Mouse (Mus musculus) midbrain, embryonic 13.5 days (tissue): Measurements from ENCODE around the gene Adi1. TPM values are rescaled to one million over a fixed set of nuclear protein-coding genes. Genes with fewer than 3 reads are reported as not detected.

ENCODE experiments used
- ATAC-seq: fragments of 200-750 bp; cut with Nextera tagmentation; 2 replicates; pipeline ENCODE4 v1.8.0; 2017; ENCODE audit warnings: mild to moderate bottlenecking, moderate TSS enrichment, moderate library complexity
- H3K27ac ChIP-seq: fragments of 300-500 bp; sonication (generic); 2 replicates; pipeline ENCODE4 v1.5.1; 2015; ENCODE audit warnings: inconsistent platforms, mild to moderate bottlenecking, moderate library complexity
- H3K27me3 ChIP-seq: fragments of 300-500 bp; sonication (generic); 2 replicates; pipeline ENCODE4 v1.6.1; 2015; ENCODE audit warnings: mild to moderate bottlenecking, inconsistent platforms
- H3K36me3 ChIP-seq: fragments of 300-500 bp; sonication (generic); 2 replicates; pipeline ENCODE4 v1.6.1; 2015; ENCODE audit warnings: mild to moderate bottlenecking, inconsistent platforms
- H3K4me1 ChIP-seq: fragments of 300-500 bp; sonication (generic); replicated peaks from 2 replicates; pipeline ENCODE4 v1.6.1; 2015; ENCODE audit warnings: inconsistent platforms
- H3K4me2 ChIP-seq: fragments of 300-500 bp; sonication (generic); replicated peaks from 2 replicates; pipeline ENCODE4 v1.6.1; 2015; ENCODE audit warnings: moderate library complexity, mild to moderate bottlenecking, inconsistent platforms
- H3K4me3 ChIP-seq: fragments of 300-500 bp; sonication (generic); replicated peaks from 2 replicates; pipeline ENCODE4 v1.5.1; 2015; ENCODE audit warnings: mild to moderate bottlenecking, inconsistent platforms
- H3K9ac ChIP-seq: fragments of 300-500 bp; sonication (generic); replicated peaks from 2 replicates; pipeline ENCODE4 v1.6.1; 2015; ENCODE audit warnings: mild to moderate bottlenecking, inconsistent platforms
- H3K9me3 ChIP-seq: fragments of 300-500 bp; sonication (generic); 2 replicates; pipeline ENCODE4 v1.6.1; 2016; ENCODE audit warnings: mild to moderate bottlenecking, inconsistent platforms
- WGBS: fragments of 180-500 bp; shearing (Covaris S2); methylation state at CpG from one replicate; pipeline ENCODE4 v1.1.7; 2015; 5-methylcytosine and 5-hydroxymethylcytosine counted together
- polyA plus RNA-seq: library from polyadenylated mRNA; unstranded; fragments of >200 nt; fragmentation: Nextera tagmentation; extraction: Ambion mirVana; gene quantifications from 2 replicates; pipeline ENCODE4 v1.2.1, GENCODE M21; 2015

Adi1 gene
- polyA plus RNA-seq, 1 experiment from 2014 or later: 29.1 TPM

DNA sequence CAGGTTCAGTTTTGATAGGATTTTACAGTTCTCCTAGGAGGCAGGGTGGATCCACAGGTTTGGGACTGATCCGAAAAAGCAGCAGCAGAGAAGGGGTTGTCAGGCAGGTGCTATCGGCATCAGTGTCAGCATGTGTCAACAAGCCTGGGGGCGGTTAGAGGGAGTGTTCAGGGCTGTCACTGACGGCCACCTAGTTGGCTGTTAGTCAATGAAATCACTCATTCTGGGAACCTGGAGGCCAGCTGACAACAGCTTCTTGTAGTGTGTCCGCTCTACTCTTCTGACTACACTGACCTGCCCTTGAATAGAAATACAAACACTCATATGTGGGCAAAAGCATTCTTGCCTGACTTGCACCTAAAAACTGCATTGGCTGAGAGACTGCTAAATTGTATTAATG lies 24.1 kb downstream of the Adi1 start:
- Histone ChIP-seq H3K4me1 (peaks cover 23% of the 10 kb centered on the region), H3K36me3 (peaks cover 30% of the 10 kb centered on the region), H3K27ac (0 out of 2 replicates have a peak overlapping the region, but pooled peaks have one; percentile 64), H3K4me3 (no peak overlapping the region), H3K9me3 (no peaks in the 10 kb centered on the region), H3K27me3 (no peaks in the 10 kb centered on the region), H3K4me2 (no peak overlapping the region), H3K9ac (no peak overlapping the region; the same call in 1 of the 2 replicates)
- 80% methylated on average over 5 of the region's 5 CpGs for WGBS
- ATAC-seq: no peak

DNA sequence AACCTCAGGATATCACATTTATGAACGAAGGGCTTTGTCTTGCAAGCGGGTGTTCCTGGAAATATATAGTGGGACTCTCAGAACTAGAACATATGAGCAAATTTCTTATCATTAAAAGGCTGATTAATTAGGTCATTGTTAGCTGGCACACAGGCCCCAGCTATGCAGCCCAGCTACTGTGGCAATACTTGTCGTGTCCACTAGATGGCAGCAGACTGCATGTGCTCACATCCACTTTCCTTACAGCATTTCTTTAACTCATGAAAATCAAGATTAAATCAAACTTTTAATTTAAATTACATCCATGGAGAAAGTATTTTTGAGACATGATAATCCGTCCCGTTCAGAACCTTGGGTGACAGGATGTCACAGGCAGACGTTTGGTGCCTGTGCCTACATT lies 24.6 kb downstream of the Adi1 start:
- Histone ChIP-seq H3K4me3 (no peak overlapping the region), H3K4me1 (peaks cover 28% of the 10 kb centered on the region), H3K4me2 (no peak overlapping the region), H3K9me3 (no peaks in the 10 kb centered on the region), H3K9ac (peak overlapping the region; percentile 59), H3K36me3 (peaks cover 25% of the 10 kb centered on the region), H3K27ac (peak overlapping the region; percentile 85), H3K27me3 (no peaks in the 10 kb centered on the region)
- WGBS: 7% methylated on average over 6 of the region's 6 CpGs
- peak; percentile 44; the same call in 1 of the 2 replicates for ATAC-seq

DNA sequence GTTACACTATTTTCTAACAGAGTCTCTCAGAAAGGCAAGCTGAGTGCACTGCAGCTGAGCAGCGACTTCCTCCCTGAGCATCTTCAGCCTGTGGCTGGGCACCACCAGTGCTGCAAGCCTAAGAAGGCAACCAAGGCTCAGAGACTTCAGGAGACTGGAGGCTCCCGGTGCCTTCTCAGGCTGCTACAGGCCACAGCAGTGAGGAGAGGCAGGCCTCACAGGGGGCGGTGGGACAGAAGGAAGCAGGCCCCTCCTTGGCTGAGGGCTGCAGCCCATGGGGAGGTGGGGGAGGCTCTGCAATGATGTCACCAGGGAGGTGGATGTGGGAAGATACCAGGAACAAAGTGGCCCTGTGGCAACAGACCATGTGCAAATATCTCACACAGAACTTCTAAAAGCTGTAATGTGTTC lies 25.1 kb downstream of the Adi1 start:
- Histone ChIP-seq H3K4me3 (no peak overlapping the region), H3K9me3 (no peaks in the 10 kb centered on the region), H3K27me3 (no peaks in the 10 kb centered on the region), H3K4me2 (no peak overlapping the region), H3K27ac (peak overlapping the region; percentile 85), H3K4me1 (peaks cover 33% of the 10 kb centered on the region), H3K36me3 (peaks cover 21% of the 10 kb centered on the region), H3K9ac (peak overlapping the region; percentile 59)
- 30% methylated on average over 3 of the region's 3 CpGs for WGBS
- ATAC-seq: peak; percentile 57

DNA sequence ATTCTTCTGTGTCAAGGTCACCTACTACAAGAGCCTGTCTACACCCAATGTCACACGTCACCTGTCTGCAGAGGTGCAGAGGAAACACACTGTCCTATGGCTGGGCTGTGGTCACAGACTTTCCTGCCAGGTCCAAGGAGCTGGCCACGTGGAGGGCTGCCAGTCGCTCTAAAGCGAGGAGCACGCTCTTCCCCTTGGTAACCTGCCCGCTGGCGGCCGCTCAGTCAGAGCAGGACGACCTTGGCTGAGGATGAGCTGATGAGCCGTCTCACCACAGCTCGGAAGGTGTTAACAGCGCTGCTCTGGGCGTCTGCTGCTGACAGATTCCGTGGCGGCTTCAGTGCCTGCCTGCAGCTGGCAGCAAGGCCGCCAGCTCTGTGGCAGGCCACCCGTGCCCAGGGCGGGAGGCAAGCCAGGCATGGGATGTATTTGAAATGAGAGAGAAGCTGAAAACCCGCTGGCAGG lies 25.6 kb downstream of the Adi1 start:
- Histone ChIP-seq H3K4me2 (no peak overlapping the region), H3K4me3 (no peak overlapping the region), H3K9me3 (no peaks in the 10 kb centered on the region), H3K36me3 (peaks cover 16% of the 10 kb centered on the region), H3K27me3 (no peaks in the 10 kb centered on the region), H3K4me1 (peaks cover 34% of the 10 kb centered on the region), H3K27ac (peak overlapping the region; percentile 85), H3K9ac (peak overlapping the region; percentile 21; the same call in 1 of the 2 replicates)
- WGBS: 75% methylated on average over 19 of the region's 19 CpGs
- peak; percentile 39 for ATAC-seq

DNA sequence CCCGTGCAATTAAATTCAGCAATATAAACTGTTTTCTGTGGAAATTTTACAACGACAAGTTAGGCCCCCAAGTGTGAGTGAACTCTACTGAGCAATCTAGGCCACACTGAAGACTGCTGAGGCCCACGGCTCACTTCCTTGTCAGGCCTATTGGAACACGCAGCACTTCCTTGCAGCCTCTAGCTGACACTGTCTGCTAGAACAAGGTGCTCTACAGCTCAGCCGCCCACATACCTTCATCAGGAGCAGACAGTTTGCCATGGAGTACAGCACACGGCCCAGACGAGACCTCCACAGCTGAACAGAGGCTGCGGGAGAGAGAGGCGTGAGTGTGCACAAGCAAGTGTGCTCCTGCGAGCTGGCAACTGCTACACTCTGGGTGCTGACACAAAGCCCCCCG lies 26.3 kb downstream of the Adi1 start:
- Histone ChIP-seq H3K4me2 (no peak overlapping the region), H3K4me3 (no peak overlapping the region), H3K36me3 (peaks cover 11% of the 10 kb centered on the region), H3K27ac (peak overlapping the region; percentile 45; the same call in 1 of the 2 replicates), H3K4me1 (peaks cover 34% of the 10 kb centered on the region), H3K9me3 (no peaks in the 10 kb centered on the region), H3K27me3 (no peaks in the 10 kb centered on the region), H3K9ac (no peak overlapping the region)
- no peak for ATAC-seq
- WGBS: 90% methylated on average over 11 of the region's 11 CpGs

DNA sequence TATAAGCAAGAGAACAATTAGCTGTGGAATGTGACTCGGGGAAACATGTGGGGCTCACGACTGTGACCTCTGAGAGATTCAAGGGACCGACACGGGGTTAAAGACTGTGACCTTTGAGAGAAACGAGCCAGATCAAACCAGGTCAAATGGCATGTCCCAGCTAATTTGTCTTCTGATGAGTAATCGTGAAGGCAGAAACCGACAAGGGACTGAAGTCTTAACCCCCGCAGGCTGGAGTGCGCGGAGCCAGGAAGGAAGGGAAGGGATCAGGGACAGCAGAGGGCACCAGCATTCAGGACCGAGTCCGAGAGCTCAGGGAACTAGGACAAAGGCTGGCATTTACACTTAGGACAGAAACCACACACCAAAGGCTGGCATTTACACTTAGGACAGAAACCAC lies 29.4 kb downstream of the Adi1 start:
- no peak overlapping the region for H3K4me2 ChIP-seq
- H3K27ac ChIP-seq: peak overlapping the region; percentile 7; the same call in 1 of the 2 replicates
- H3K4me3 ChIP-seq: no peak overlapping the region
- H3K27me3 ChIP-seq: no peaks in the 10 kb centered on the region
- WGBS: 10% methylated on average over 12 of the region's 12 CpGs
- no peaks in the 10 kb centered on the region for H3K9me3 ChIP-seq
- 0 out of 2 replicates have a peak overlapping the region, but pooled peaks have one; percentile 2 for H3K9ac ChIP-seq
- no peak for ATAC-seq
- H3K4me1 ChIP-seq: peaks cover 26% of the 10 kb centered on the region
- H3K36me3 ChIP-seq: peaks cover 11% of the 10 kb centered on the region

DNA sequence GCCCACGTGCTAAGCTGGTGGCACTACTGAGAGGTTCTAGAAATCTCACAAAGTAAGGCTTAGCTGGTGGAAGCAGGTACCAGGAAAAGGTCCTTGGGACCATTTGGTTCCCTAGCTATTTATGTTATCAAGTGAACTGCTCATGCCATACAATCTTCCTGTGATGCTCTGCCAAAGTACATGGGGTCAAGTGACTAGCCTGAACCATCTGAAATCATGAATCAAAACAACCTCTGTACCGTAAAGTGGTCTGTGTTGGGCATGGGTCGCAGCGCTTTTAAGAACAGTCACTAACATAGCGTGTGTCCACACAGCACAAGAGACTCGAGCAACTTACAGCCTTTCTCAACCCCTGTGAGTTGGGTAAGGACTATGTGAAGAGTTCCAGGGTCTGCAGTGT lies 30.2 kb downstream of the Adi1 start:
- Histone ChIP-seq H3K9ac (no peak overlapping the region), H3K4me1 (peaks cover 20% of the 10 kb centered on the region), H3K36me3 (peaks cover 19% of the 10 kb centered on the region), H3K4me2 (no peak overlapping the region), H3K4me3 (no peak overlapping the region), H3K27ac (no peak overlapping the region), H3K9me3 (no peaks in the 10 kb centered on the region), H3K27me3 (no peaks in the 10 kb centered on the region)
- no peak for ATAC-seq
- WGBS: 88% methylated on average over 6 of the region's 6 CpGs

DNA sequence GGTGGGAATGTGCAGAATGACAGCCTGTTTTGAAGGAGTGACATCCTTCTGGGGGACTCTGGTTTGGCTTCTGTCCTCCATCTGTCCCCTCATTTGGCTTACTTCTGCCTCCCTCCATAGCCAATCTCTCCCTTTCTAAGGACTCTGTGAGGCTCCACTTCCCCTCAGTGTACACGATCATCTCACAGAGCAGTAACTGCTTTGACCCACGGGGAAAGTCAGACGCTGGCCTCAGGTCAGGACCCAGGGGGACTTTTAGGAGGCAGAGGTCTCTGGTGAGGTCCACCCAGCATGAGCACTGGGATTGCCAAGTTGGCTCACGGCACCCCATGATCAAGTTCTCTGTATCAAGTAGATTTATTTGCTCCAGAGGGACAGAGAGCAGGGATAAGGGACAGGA lies 33.1 kb downstream of the Adi1 start:
- H3K4me2 ChIP-seq: no peak overlapping the region
- H3K9me3 ChIP-seq: no peaks in the 10 kb centered on the region
- H3K4me1 ChIP-seq: peaks cover 21% of the 10 kb centered on the region
- no peak overlapping the region for H3K9ac ChIP-seq
- WGBS: 89% methylated on average over 4 of the region's 4 CpGs
- no peak for ATAC-seq
- H3K27ac ChIP-seq: no peak overlapping the region
- no peak overlapping the region for H3K4me3 ChIP-seq
- no peaks in the 10 kb centered on the region for H3K27me3 ChIP-seq
- peaks cover 42% of the 10 kb centered on the region for H3K36me3 ChIP-seq

DNA sequence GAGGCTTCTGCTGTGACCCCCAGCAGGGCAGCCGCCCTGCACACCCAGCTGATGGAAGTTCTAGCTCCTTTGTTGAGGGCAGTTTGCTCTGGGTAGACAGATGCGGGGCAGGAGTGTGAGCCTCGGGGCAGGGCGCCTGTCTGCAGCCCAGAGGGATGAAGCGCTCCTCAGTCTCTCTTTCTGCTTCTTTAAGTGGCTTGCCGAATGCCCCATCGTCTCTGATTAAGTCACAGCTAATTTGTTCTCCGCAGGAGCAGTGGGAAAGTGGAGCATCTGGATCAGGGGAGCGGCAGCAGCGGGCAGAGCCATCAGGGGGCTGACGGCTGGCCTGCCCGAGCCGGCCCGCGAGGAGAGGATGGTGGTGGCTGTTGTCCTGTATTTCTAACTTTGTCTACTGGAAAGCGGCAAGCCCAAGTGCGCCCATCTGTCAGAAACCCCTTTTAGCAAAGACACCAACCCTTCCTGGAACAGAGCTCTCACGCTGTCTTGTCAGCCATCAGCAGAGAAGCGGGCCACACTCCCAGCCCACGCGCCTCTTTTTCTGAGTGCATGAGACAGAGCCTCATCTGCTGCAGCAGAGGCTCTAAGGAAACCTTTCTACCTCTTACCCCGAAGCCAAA lies 35.6 kb downstream of the Adi1 start:
- peaks cover 9% of the 10 kb centered on the region; the same call in 1 of the 2 replicates for H3K4me1 ChIP-seq
- H3K27me3 ChIP-seq: no peaks in the 10 kb centered on the region
- H3K4me3 ChIP-seq: no peak overlapping the region
- H3K4me2 ChIP-seq: no peak overlapping the region
- peaks cover 50% of the 10 kb centered on the region for H3K36me3 ChIP-seq
- H3K27ac ChIP-seq: peak overlapping the region; percentile 19; the same call in 1 of the 2 replicates
- 0 out of 2 replicates have a peak, but pooled peaks have one; percentile 40 for ATAC-seq
- no peaks in the 10 kb centered on the region for H3K9me3 ChIP-seq
- H3K9ac ChIP-seq: no peak overlapping the region
- 68% methylated on average over 22 of the region's 22 CpGs for WGBS

DNA sequence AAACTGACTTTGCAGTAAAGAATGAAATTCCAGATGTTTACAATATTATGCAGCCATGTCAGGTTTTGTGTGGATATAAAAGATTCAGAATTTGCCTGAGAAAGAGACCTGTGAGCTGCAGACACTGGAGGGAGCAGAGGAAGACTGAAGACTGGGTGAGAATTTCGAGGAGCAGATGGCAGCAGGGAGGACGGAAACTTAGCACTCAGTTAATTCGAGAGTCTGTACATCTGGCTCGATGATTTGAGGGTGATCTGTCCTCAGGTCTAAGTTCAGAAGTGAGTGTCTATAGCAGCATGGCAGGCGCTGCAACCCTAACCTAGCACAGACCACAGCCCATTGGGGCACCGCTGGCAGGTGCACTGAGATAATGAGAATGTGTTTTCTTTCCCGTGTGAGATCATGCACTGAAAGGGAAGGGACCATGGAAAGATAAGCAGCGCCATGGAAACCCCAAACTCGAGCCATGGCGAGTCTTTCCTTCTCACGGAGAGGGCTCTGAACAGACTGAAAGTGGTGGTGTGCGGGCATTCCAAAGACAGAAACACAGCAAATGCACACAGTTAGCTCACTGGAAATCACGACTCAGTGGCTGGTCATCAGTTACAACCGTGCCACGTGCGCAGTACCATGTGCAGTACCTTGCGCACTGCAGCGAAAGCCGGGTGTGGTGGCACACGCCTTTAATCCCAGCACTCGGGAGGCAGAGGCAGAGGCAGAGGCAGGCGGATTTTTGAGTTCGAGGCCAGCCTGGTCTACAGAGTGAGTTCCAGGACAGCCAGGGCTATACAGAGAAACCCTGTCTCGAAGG lies 40.0 kb downstream of the Adi1 start:
- H3K36me3 ChIP-seq: peaks cover 52% of the 10 kb centered on the region
- H3K27ac ChIP-seq: no peak overlapping the region
- no peak overlapping the region for H3K9ac ChIP-seq
- H3K27me3 ChIP-seq: no peaks in the 10 kb centered on the region
- no peaks in the 10 kb centered on the region for H3K9me3 ChIP-seq
- H3K4me3 ChIP-seq: no peak overlapping the region
- H3K4me2 ChIP-seq: no peak overlapping the region
- peaks cover 9% of the 10 kb centered on the region; the same call in 1 of the 2 replicates for H3K4me1 ChIP-seq
- no peak for ATAC-seq
- 88% methylated on average over 24 of the region's 24 CpGs for WGBS

DNA sequence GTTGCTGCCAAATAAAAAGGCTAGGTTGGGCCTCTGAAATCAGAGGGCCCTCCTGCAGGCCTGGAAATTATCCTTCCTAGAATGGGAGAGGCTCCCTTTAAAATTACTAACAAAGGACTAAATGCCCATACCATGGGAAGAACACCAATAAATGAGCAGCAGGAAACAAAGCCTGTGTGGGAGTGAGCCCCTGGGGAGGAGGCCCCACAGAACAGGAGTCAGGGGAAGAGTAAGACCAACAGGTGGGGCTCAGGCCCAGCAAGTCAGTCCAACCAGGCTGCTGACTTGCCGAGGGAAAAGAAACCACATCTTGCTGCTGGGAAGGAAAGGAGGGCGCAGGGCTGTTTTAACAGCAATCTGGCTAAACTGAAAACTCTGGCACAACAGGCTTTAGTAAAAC lies 42.0 kb downstream of the Adi1 start:
- 76% methylated on average over 2 of the region's 2 CpGs for WGBS
- Histone ChIP-seq H3K36me3 (peaks cover 52% of the 10 kb centered on the region), H3K4me1 (no peaks in the 10 kb centered on the region), H3K4me2 (no peak overlapping the region), H3K27ac (no peak overlapping the region), H3K9me3 (no peaks in the 10 kb centered on the region), H3K27me3 (no peaks in the 10 kb centered on the region), H3K9ac (no peak overlapping the region), H3K4me3 (no peak overlapping the region)
- no peak for ATAC-seq

DNA sequence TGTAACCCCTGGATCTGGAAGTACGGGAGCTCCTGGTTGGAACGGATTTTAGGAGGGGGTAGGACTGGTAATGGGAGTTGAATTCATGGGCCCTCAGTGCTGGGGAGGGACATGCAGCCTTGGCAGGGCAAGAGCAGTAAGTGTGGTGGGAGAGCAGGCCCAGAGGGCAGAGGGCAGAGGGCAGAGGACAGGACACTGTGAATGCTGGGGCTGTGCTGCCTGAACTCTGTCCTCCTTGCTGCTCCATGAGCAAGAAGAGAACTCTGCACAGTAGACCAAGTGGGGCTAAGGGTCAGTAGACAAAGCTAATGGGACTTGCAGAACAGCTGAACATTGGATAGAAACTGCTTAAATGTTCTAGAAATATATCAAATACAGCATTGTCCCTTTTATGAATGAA lies 43.1 kb downstream of the Adi1 start:
- Histone ChIP-seq H3K9ac (no peak overlapping the region), H3K4me2 (no peak overlapping the region), H3K36me3 (peaks cover 53% of the 10 kb centered on the region), H3K27ac (no peak overlapping the region), H3K4me1 (no peaks in the 10 kb centered on the region), H3K9me3 (no peaks in the 10 kb centered on the region), H3K27me3 (no peaks in the 10 kb centered on the region), H3K4me3 (no peak overlapping the region)
- ATAC-seq: no peak
- 90% methylated on average over 2 of the region's 2 CpGs for WGBS
